8 mouse cellular contexts compared by ENCODE assay signal in genomic region chr7:109986133-109986669, GRCm38 (mm10). TPM values are rescaled to one million over a fixed set of nuclear protein-coding genes. Genes with fewer than 3 reads are reported as not detected.
A peak's percentile ranks its signal among the peaks of the same experiment; 100 is the strongest.
DNase-seq lines count a peak whose midpoint lies in the region; ATAC-seq lines count a peak whose summit lies in the region.

No protein-coding gene starts in this region.

- peak overlapping the region; percentile 80 for H3K4me2 ChIP-seq in hindbrain, embryonic 16.5 days (ENCODE audit: low read length)

- H3K4me3 ChIP-seq in hindbrain, embryonic 16.5 days (ENCODE audit: low read length): peak overlapping the region; percentile 66
- peak overlapping the region; percentile 84 for H3K4me3 ChIP-seq in macrophage (ENCODE audit: inconsistent target)

- peak overlapping the region; percentile 87 for H3K27ac ChIP-seq in hindbrain, embryonic 16.5 days (ENCODE audit: low read depth, low read length)
- peak overlapping the region; percentile 69 for H3K27ac ChIP-seq in macrophage

- no peaks in the 10 kb centered on the region for H3K9me3 ChIP-seq in hindbrain, embryonic 16.5 days (ENCODE audit: control insufficient read depth, low read length)

- peaks cover 11% of the 10 kb centered on the region for H3K4me1 ChIP-seq in hindbrain, embryonic 16.5 days (ENCODE audit: control insufficient read depth, insufficient read depth, low read depth, low read length)

- under 1% methylated on average over 43 of the region's 43 CpGs for WGBS in hindbrain, embryonic 16.5 days
- WGBS in macrophage (ENCODE audit: missing documents): under 1% methylated on average over 43 of the region's 43 CpGs

- peaks cover 48% of the 10 kb centered on the region for H3K79me2 ChIP-seq in macrophage (ENCODE audit: inconsistent target)

- peak; percentile 99 for ATAC-seq in hindbrain, embryonic 16.5 days

- no peaks in the 10 kb centered on the region for H3K27me3 ChIP-seq in hindbrain, embryonic 16.5 days (replicated peaks; ENCODE audit: control insufficient read depth, insufficient read depth, low read length)

- peaks cover 6% of the 10 kb centered on the region; the same call in 1 of the 2 replicates for H3K36me3 ChIP-seq in hindbrain, embryonic 16.5 days (ENCODE audit: control insufficient read depth, insufficient read depth, low read length)
- H3K36me3 ChIP-seq in macrophage (ENCODE audit: inconsistent target): peaks cover 7% of the 10 kb centered on the region

- peak; percentile 99 for DNase-seq in WW6 (ENCODE audit: low read depth, low spot score)
- DNase-seq in cerebellum, postnatal 4 days (ENCODE audit: low spot score in 2 of 2): peak; percentile 92 to 98
- DNase-seq in gastrocnemius, adult 18-20 months (ENCODE audit: low spot score): peak; percentile 99
- peak; percentile 98 for DNase-seq in left cerebral cortex, adult 18-20 months (ENCODE audit: low spot score in 2 of 2)
- peak; percentile 99 for DNase-seq in right cerebral cortex, adult 18-20 months
- DNase-seq in urinary bladder, postnatal 10 days (ENCODE audit: low spot score): peak; percentile 93

- H3K9ac ChIP-seq in hindbrain, embryonic 16.5 days (ENCODE audit: low read depth, low read length): peak overlapping the region; percentile 77

RNA-seq across cellular contexts. Expression of gene Tmem41b, which starts 0.5 kb away (rescaled TPM):
- 10 to 100 TPM; 23.3 to 26.9 TPM for total RNA-seq in gastrocnemius, adult 18-20 months (2021)
- 62.2 and 65.8 TPM in 2 replicates for polyA plus RNA-seq in hindbrain, embryonic 16.5 days (2015; fragmentation: Nextera tagmentation; extraction: Ambion mirVana)
- total RNA-seq in left cerebral cortex, adult 18-20 months (2021): 10 to 100 TPM; 55.1 to 61.4 TPM
- total RNA-seq in macrophage (2018; cell fraction: chromatin; rRNA removed): 10 to 100 TPM; 28.3 to 95.6 (median 56.4) TPM
- total RNA-seq in macrophage (2018; cell fraction: cytosol; rRNA removed): 10 to 100 TPM; 48.1 to 68.1 (median 53.5) TPM
- 100 to 1,000 TPM in 2 of 26 experiments, 10 to 100 TPM in 24; 30.4 to 111 (median 71.6) TPM for total RNA-seq in macrophage (2018; cell fraction: nucleus; rRNA removed)
- 49.5 to 57.5 TPM (median 51.3 TPM) in 3 replicates for polyA plus RNA-seq in macrophage (2018)

RNA-seq across cellular contexts. Expression of gene Dennd5a, which starts 25.9 kb away (rescaled TPM):
- total RNA-seq in gastrocnemius, adult 18-20 months (2021): 10 to 100 TPM; 36.2 to 47.5 TPM
- polyA plus RNA-seq in hindbrain, embryonic 16.5 days (2015; fragmentation: Nextera tagmentation; extraction: Ambion mirVana): 34.6 and 36.5 TPM in 2 replicates
- total RNA-seq in left cerebral cortex, adult 18-20 months (2021): 100 to 1,000 TPM; 222 to 227 TPM
- 100 to 1,000 TPM; 116 to 908 (median 195) TPM for total RNA-seq in macrophage (2018; cell fraction: chromatin; rRNA removed)
- total RNA-seq in macrophage (2018; cell fraction: cytosol; rRNA removed): 100 to 1,000 TPM in 3 of 26 experiments, 10 to 100 TPM in 23; 49.2 to 143 (median 73.8) TPM
- 100 to 1,000 TPM in 19 of 26 experiments, 10 to 100 TPM in 7; 77.2 to 518 (median 143) TPM for total RNA-seq in macrophage (2018; cell fraction: nucleus; rRNA removed)
- 50.8 to 79.4 TPM (median 79.0 TPM) in 3 replicates for polyA plus RNA-seq in macrophage (2018)

RNA-seq across cellular contexts. Expression of gene Ipo7, which starts 31.9 kb away (rescaled TPM):
- 10 to 100 TPM; 88.3 to 92.0 TPM for total RNA-seq in gastrocnemius, adult 18-20 months (2021)
- polyA plus RNA-seq in hindbrain, embryonic 16.5 days (2015; fragmentation: Nextera tagmentation; extraction: Ambion mirVana): 42.6 and 50.0 TPM in 2 replicates
- 100 to 1,000 TPM in 1 of 2 experiments, 10 to 100 TPM in 1; 98.4 to 106 TPM for total RNA-seq in left cerebral cortex, adult 18-20 months (2021)
- total RNA-seq in macrophage (2018; cell fraction: chromatin; rRNA removed): 10 to 100 TPM; 42.8 to 90.2 (median 70.0) TPM
- total RNA-seq in macrophage (2018; cell fraction: cytosol; rRNA removed): 10 to 100 TPM; 41.7 to 64.7 (median 54.8) TPM
- total RNA-seq in macrophage (2018; cell fraction: nucleus; rRNA removed): 100 to 1,000 TPM in 3 of 26 experiments, 10 to 100 TPM in 23; 44.1 to 124 (median 60.1) TPM
- polyA plus RNA-seq in macrophage (2018): 47.4 to 71.0 TPM (median 47.9 TPM) in 3 replicates

Comparison
In these comparisons a context has a peak if more than half of its experiments do, and no peak if none do; other contexts are left out.
1. Peak in every context shown above with its lines: DNase-seq, ATAC-seq, H3K4me3 ChIP-seq and H3K27ac ChIP-seq.
2. RNA of gene Dennd5a, which starts 25.9 kb away (total RNA-seq): 222 to 227 TPM in left cerebral cortex, adult 18-20 months; 36.2 to 47.5 TPM in gastrocnemius, adult 18-20 months; every median in the first group is over 4 times any median in the second.